Mouse (Mus musculus): ENCODE measurements around the gene Krt24. TPM values are rescaled to one million over a fixed set of nuclear protein-coding genes. Genes with fewer than 3 reads are reported as not detected.

Gene Krt24
- polyA plus RNA-seq, 1 experiment from 2014 or later = not detected

DNA sequence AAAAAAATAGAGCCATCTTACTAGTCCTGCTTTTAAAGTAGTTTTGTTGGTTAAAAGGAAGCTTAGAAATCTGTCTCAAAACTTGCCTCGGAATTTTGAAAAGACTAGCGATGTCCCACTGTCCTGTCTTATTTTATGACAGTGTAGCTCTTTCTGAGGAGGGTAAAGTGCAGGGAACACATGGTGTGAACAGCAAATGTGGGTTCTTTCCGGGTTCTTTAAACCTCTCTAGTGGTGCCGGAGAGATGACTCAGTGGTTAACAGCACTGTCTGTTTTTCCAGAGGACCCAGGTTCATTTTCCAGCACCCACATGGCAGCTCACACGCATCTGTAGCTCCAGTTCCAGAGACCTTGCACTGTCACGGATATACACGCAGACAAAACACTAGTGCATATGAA lies 15.9 kb downstream of the Krt24 start:
- Histone ChIP-seq H3K36me3 (ENCODE audit: control insufficient read depth, insufficient read depth) (no peaks in the 10 kb centered on the region), H3K4me2 (ENCODE audit: low read depth, low read length) (no peak overlapping the region), H3K9me3 (replicated peaks; ENCODE audit: control insufficient read depth, low read length) (no peaks in the 10 kb centered on the region), H3K4me3 (ENCODE audit: low read depth, low read length) (no peak overlapping the region), H3K9ac (ENCODE audit: low read depth, low read length) (no peak overlapping the region), H3K27ac (ENCODE audit: low read length) (no peak overlapping the region), H3K27me3 (ENCODE audit: control insufficient read depth, insufficient read depth, low read depth, low read length) (no peaks in the 10 kb centered on the region), H3K4me1 (ENCODE audit: control insufficient read depth, low read depth, low read length) (no peaks in the 10 kb centered on the region)
- 63% methylated on average over 7 of the region's 7 CpGs for WGBS (ENCODE audit: insufficient replicate concordance)
- ATAC-seq (ENCODE audit: low read depth) = no peak

DNA sequence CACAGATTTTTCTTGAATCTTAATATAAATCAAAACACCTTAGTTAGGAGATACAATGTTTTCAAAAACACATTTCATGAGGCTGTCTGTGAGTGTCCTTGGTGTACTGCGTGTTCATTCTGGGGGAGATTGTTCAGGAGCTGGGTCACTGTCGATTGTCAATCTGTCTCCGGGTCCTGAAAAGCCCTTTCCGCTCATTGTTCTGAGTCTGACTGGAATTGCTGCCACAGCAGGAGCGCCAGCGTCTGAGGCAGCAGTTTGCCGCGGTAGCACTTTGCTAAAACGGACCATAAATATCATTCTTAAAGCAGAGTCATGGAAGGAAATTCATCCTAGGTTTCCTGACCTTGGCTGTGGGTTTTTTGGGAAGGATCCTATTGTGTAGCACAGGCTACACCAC lies 19.3 kb downstream of the Krt24 start:
- peak; percentile 19; the same call in 1 of the 2 replicates for ATAC-seq (ENCODE audit: low read depth)
- Histone ChIP-seq H3K27me3 (ENCODE audit: control insufficient read depth, insufficient read depth, low read depth, low read length) (no peaks in the 10 kb centered on the region), H3K4me2 (ENCODE audit: low read depth, low read length) (no peak overlapping the region), H3K4me1 (ENCODE audit: control insufficient read depth, low read depth, low read length) (no peaks in the 10 kb centered on the region), H3K27ac (ENCODE audit: low read length) (no peak overlapping the region), H3K36me3 (ENCODE audit: control insufficient read depth, insufficient read depth) (no peaks in the 10 kb centered on the region), H3K9ac (ENCODE audit: low read depth, low read length) (no peak overlapping the region), H3K4me3 (ENCODE audit: low read depth, low read length) (no peak overlapping the region), H3K9me3 (replicated peaks; ENCODE audit: control insufficient read depth, low read length) (no peaks in the 10 kb centered on the region)
- WGBS (ENCODE audit: insufficient replicate concordance) = 36% methylated on average over 9 of the region's 9 CpGs

DNA sequence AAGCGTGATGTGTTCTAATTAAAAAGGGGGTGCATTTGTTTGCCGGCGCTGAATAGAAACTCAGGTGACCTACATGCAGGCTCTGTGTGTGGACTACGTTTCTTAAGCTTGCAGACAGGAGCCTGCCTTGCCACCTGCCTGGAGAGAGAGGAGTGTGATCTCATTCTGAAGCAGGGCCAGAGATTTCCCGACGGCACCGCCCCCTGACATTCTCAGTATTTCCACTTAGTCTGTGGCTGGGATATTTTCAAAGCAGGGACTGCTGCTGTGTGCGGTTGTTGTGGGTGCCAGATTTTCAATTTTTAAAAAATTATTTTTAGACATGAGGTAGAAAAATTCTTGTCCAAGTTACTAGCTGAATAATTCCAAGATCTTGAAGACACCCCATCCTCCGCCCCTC lies 19.8 kb downstream of the Krt24 start:
- no peak for ATAC-seq (ENCODE audit: low read depth)
- Histone ChIP-seq H3K4me1 (ENCODE audit: control insufficient read depth, low read depth, low read length) (no peaks in the 10 kb centered on the region), H3K4me2 (ENCODE audit: low read depth, low read length) (no peak overlapping the region), H3K9me3 (replicated peaks; ENCODE audit: control insufficient read depth, low read length) (no peaks in the 10 kb centered on the region), H3K27me3 (ENCODE audit: control insufficient read depth, insufficient read depth, low read depth, low read length) (no peaks in the 10 kb centered on the region), H3K36me3 (ENCODE audit: control insufficient read depth, insufficient read depth) (no peaks in the 10 kb centered on the region), H3K9ac (ENCODE audit: low read depth, low read length) (no peak overlapping the region), H3K4me3 (ENCODE audit: low read depth, low read length) (no peak overlapping the region), H3K27ac (ENCODE audit: low read length) (no peak overlapping the region)
- 61% methylated on average over 9 of the region's 9 CpGs for WGBS (ENCODE audit: insufficient replicate concordance)

DNA sequence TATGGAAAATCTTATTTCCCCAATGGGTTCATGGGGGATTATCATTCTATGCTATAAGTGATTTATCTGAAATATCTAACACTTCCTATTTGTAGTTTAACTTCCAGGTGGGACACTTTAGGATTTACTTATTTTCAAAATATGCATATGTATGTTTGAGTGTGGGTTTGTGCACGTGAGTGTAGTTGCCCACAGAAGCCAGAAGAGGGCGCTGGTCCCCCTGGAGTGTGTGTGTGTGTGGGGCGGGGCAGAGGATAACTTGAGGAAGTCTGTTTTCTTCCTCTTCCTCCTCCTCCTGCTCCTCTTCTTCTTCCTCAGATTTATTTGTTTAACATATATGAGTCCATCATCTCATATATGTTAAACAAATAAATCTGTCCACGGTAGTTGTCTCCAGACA lies 28.8 kb downstream of the Krt24 start:
- Histone ChIP-seq H3K27me3 (ENCODE audit: control insufficient read depth, insufficient read depth, low read depth, low read length) (no peaks in the 10 kb centered on the region), H3K9me3 (replicated peaks; ENCODE audit: control insufficient read depth, low read length) (no peaks in the 10 kb centered on the region), H3K36me3 (ENCODE audit: control insufficient read depth, insufficient read depth) (no peaks in the 10 kb centered on the region), H3K4me3 (ENCODE audit: low read depth, low read length) (no peak overlapping the region), H3K27ac (ENCODE audit: low read length) (no peak overlapping the region), H3K9ac (ENCODE audit: low read depth, low read length) (no peak overlapping the region), H3K4me1 (ENCODE audit: control insufficient read depth, low read depth, low read length) (no peaks in the 10 kb centered on the region), H3K4me2 (ENCODE audit: low read depth, low read length) (no peak overlapping the region)
- no peak for ATAC-seq (ENCODE audit: low read depth)
- 62% methylated on average over 4 of the region's 4 CpGs for WGBS (ENCODE audit: insufficient replicate concordance)

DNA sequence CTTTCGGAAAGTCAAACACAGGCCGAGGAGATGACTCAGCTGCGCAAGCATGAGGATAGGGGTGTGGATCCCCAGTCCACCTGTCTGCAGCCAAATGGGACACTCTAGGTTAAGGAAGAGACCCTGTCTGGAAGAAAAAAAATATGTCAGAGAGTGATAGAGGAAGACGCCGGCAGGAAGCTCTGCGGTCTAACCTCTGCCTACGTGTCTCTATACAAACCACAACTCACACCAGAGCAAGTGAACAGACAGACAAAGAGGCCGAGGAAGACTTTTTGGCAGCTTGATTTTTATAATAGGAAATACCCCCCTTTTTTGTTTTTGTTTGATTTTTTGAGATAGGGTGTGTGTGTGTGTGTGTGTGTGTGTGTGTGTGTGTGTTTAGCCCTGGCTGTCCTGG lies 29.7 kb downstream of the Krt24 start:
- Histone ChIP-seq H3K4me3 (ENCODE audit: low read depth, low read length) (no peak overlapping the region), H3K27me3 (ENCODE audit: control insufficient read depth, insufficient read depth, low read depth, low read length) (no peaks in the 10 kb centered on the region), H3K36me3 (ENCODE audit: control insufficient read depth, insufficient read depth) (no peaks in the 10 kb centered on the region), H3K4me2 (ENCODE audit: low read depth, low read length) (no peak overlapping the region), H3K9me3 (replicated peaks; ENCODE audit: control insufficient read depth, low read length) (no peaks in the 10 kb centered on the region), H3K27ac (ENCODE audit: low read length) (no peak overlapping the region), H3K4me1 (ENCODE audit: control insufficient read depth, low read depth, low read length) (no peaks in the 10 kb centered on the region), H3K9ac (ENCODE audit: low read depth, low read length) (no peak overlapping the region)
- ATAC-seq (ENCODE audit: low read depth) = no peak
- WGBS (ENCODE audit: insufficient replicate concordance) = 61% methylated on average over 8 of the region's 8 CpGs

DNA sequence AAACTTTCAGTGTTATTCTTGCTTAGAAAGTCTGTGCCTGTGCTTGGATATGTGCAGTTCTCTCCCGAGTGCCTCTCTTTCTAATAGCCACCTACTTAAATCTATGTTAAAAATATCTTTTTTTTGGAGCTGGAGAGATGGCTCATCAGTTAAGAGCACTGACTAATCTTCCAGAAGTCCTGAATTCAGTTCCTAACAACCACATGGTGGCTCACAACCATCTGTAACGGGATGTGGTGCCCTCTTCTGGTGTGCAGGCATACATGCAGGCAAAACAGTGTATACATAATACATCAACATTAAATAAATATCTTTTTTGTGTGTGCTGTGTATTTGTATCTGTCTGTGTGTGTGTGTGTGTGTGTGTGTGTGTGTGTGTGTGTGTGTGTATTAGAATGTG lies 31.2 kb downstream of the Krt24 start:
- Histone ChIP-seq H3K27ac (ENCODE audit: low read length) (no peak overlapping the region), H3K4me2 (ENCODE audit: low read depth, low read length) (no peak overlapping the region), H3K36me3 (ENCODE audit: control insufficient read depth, insufficient read depth) (no peaks in the 10 kb centered on the region), H3K4me3 (ENCODE audit: low read depth, low read length) (no peak overlapping the region), H3K27me3 (ENCODE audit: control insufficient read depth, insufficient read depth, low read depth, low read length) (no peaks in the 10 kb centered on the region), H3K9ac (ENCODE audit: low read depth, low read length) (no peak overlapping the region), H3K9me3 (replicated peaks; ENCODE audit: control insufficient read depth, low read length) (no peaks in the 10 kb centered on the region), H3K4me1 (ENCODE audit: control insufficient read depth, low read depth, low read length) (no peaks in the 10 kb centered on the region)
- no peak for ATAC-seq (ENCODE audit: low read depth)
- WGBS (ENCODE audit: insufficient replicate concordance) = 47% methylated on average over 2 of the region's 2 CpGs

DNA sequence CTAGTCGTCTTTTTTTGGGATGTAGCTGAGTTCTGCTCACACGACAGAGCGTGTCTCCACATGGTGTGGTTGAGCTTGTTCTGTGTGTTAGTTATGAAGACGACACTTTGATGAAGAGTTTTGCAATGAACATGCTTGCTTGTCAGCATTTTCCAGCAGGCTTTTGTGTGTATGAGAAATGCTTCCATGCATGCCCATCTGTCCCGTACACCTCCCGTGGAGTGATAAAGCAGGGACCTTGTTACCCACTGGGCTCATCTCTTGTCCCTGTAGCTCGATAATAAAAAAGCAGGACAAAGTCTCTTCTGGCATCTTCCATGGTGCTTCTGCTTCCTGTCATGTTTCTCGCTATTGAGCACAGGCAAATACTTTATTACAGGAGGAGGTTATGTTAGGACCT lies 32.4 kb downstream of the Krt24 start:
- Histone ChIP-seq H3K9ac (ENCODE audit: low read depth, low read length) (no peak overlapping the region), H3K9me3 (replicated peaks; ENCODE audit: control insufficient read depth, low read length) (no peaks in the 10 kb centered on the region), H3K27me3 (ENCODE audit: control insufficient read depth, insufficient read depth, low read depth, low read length) (no peaks in the 10 kb centered on the region), H3K36me3 (ENCODE audit: control insufficient read depth, insufficient read depth) (no peaks in the 10 kb centered on the region), H3K4me3 (ENCODE audit: low read depth, low read length) (no peak overlapping the region), H3K27ac (ENCODE audit: low read length) (no peak overlapping the region), H3K4me2 (ENCODE audit: low read depth, low read length) (no peak overlapping the region), H3K4me1 (ENCODE audit: control insufficient read depth, low read depth, low read length) (no peaks in the 10 kb centered on the region)
- 58% methylated on average over 8 of the region's 8 CpGs for WGBS (ENCODE audit: insufficient replicate concordance)
- ATAC-seq (ENCODE audit: low read depth) = no peak

DNA sequence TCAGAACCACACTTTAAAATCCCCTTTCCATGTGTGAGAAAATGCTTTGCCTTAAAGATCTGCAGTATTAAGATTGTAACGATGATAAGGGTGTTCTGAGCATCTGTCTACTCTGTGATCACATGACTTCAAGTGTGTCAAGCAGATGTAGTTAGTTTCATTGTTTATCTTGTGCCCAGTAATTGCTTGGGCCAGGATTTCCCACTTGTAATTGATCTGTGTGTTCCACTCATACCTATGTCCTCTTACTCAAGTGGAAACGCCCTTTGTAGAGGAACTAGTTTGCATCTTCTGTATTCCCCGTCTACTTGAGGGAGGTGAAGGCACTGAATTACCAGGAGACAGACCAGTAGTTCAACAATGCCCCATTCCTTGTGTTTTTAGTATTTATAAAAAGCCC lies 34.4 kb downstream of the Krt24 start:
- no peak overlapping the region for H3K4me2 ChIP-seq (ENCODE audit: low read depth, low read length)
- H3K27ac ChIP-seq (ENCODE audit: low read length) = no peak overlapping the region
- H3K27me3 ChIP-seq (ENCODE audit: control insufficient read depth, insufficient read depth, low read depth, low read length) = no peaks in the 10 kb centered on the region
- H3K9me3 ChIP-seq (replicated peaks; ENCODE audit: control insufficient read depth, low read length) = no peaks in the 10 kb centered on the region
- no peak for ATAC-seq (ENCODE audit: low read depth)
- H3K4me3 ChIP-seq (ENCODE audit: low read depth, low read length) = no peak overlapping the region
- 40% methylated on average over 3 of the region's 3 CpGs for WGBS (ENCODE audit: insufficient replicate concordance)
- H3K36me3 ChIP-seq (ENCODE audit: control insufficient read depth, insufficient read depth) = no peaks in the 10 kb centered on the region
- H3K4me1 ChIP-seq (ENCODE audit: control insufficient read depth, low read depth, low read length) = no peaks in the 10 kb centered on the region
- no peak overlapping the region for H3K9ac ChIP-seq (ENCODE audit: low read depth, low read length)

DNA sequence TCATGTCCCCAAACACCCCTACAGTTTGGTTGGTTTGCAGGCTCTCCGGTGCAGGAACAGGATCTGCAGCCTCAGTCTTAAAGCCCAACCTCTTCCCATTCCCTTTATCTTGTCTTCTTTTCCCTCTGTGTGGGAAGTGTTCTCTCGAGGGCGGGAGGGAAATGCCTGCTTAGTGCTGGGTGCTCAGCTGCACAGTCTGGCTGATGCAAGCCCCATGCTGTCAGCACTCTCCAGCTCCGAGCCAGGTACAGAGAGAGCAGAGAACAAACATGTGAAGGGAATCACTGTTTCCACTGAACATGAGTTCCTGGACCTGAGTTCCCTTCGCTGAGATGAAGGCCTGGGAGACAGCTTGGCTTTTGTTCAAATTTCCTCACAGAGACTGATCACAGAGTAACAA lies 34.8 kb downstream of the Krt24 start:
- WGBS (ENCODE audit: insufficient replicate concordance) = 41% methylated on average over 5 of the region's 5 CpGs
- Histone ChIP-seq H3K4me3 (ENCODE audit: low read depth, low read length) (no peak overlapping the region), H3K27ac (ENCODE audit: low read length) (no peak overlapping the region), H3K27me3 (ENCODE audit: control insufficient read depth, insufficient read depth, low read depth, low read length) (no peaks in the 10 kb centered on the region), H3K9me3 (replicated peaks; ENCODE audit: control insufficient read depth, low read length) (no peaks in the 10 kb centered on the region), H3K9ac (ENCODE audit: low read depth, low read length) (no peak overlapping the region), H3K4me1 (ENCODE audit: control insufficient read depth, low read depth, low read length) (no peaks in the 10 kb centered on the region), H3K36me3 (ENCODE audit: control insufficient read depth, insufficient read depth) (no peaks in the 10 kb centered on the region), H3K4me2 (ENCODE audit: low read depth, low read length) (no peak overlapping the region)
- ATAC-seq (ENCODE audit: low read depth) = no peak

DNA sequence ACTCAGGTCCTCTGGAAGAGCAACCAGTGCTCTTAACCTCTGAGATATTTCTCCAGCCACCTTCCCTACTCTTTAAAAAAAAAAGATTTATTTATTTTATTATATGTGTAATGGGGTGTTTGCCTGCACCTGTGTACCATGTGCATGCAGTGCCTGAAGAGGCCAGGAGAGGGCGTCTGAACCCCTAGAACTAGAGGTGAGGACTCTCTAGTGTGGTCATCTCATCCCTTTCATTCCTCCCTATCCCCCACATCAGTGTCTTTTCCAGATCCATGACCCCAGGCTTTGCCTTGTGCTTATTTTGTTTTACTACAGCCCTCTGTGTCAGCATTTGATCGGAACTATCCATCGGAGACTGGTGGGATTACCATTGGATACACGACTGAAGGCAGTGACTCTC lies 35.9 kb downstream of the Krt24 start:
- Histone ChIP-seq H3K36me3 (ENCODE audit: control insufficient read depth, insufficient read depth) (no peaks in the 10 kb centered on the region), H3K27ac (ENCODE audit: low read length) (no peak overlapping the region), H3K4me1 (ENCODE audit: control insufficient read depth, low read depth, low read length) (no peaks in the 10 kb centered on the region), H3K9ac (ENCODE audit: low read depth, low read length) (no peak overlapping the region), H3K27me3 (ENCODE audit: control insufficient read depth, insufficient read depth, low read depth, low read length) (no peaks in the 10 kb centered on the region), H3K4me3 (ENCODE audit: low read depth, low read length) (no peak overlapping the region), H3K4me2 (ENCODE audit: low read depth, low read length) (no peak overlapping the region), H3K9me3 (replicated peaks; ENCODE audit: control insufficient read depth, low read length) (no peaks in the 10 kb centered on the region)
- ATAC-seq (ENCODE audit: low read depth) = no peak
- WGBS (ENCODE audit: insufficient replicate concordance) = 58% methylated on average over 4 of the region's 4 CpGs

All from liver, embryonic 16.5 days (tissue).